Mouse (Mus musculus): Measurements from ENCODE around the gene E2f6.

GRCm38 (mm10) chr12:16840842-16841782 is 30.3 kb downstream of the E2f6 start:
- TF ChIP-seq CTCF (IDR thresholded peaks at IDR 0.05; ENCODE audit: extremely low read depth, insufficient read depth, low read length) (no peak), POLR2A (IDR thresholded peaks at IDR 0.05; ENCODE audit: extremely low read depth, insufficient read depth, low read length) (no peak)

Measured in cortical plate, adult 2 months (tissue).